Mouse (Mus musculus) heart, postnatal 0 days (tissue): ENCODE measurements around the gene Kif9.

Experiments used
- CTCF ChIP-seq: IDR thresholded peaks from 2 replicates; pipeline ENCODE4 v1.5.1; 2016; ENCODE audit warnings: antibody characterized with exemption, control low read depth, low read depth
- EP300 ChIP-seq: IDR thresholded peaks from 2 replicates; pipeline ENCODE4 v1.6.1; 2016; ENCODE audit warnings: antibody characterized with exemption, low read depth

GRCm38 (mm10) chr9:110463983-110464591, 12.7 kb upstream of the Kif9 start:
- TF ChIP-seq CTCF (no peak), EP300 (no peak)
